ENCODE assay signal across 23 mouse cellular contexts in the genomic region with DNA sequence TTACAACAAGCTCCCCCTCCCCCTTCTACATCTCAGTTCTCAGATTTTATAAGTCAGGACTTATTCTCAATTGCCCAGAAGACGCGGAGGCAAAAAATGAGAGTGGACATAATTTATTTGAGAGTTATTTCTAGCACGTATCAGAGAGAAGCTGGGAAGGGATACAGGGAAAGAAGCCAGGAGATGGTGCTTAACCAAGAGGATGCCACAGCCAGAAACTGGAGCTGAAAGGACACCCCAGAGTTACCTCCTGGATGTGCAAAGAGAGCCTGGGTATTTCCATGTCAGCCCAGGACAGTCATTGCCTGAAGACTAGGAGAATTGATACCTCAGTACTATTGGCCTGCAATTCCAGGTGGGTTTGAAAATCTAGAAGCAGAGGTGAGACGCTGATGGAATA. TPM values are rescaled to one million over a fixed set of nuclear protein-coding genes. Genes with fewer than 3 reads are reported as not detected.
DNase-seq lines count a peak whose midpoint lies in the region; ATAC-seq and TF ChIP-seq lines count a peak whose summit lies in the region.
"Had no signal": no experiment of that assay in that cellular context is flagged by ENCODE, and none has a peak within 500 bp of the region (broad histone marks: within the 10 kb centered on the region; RNA-seq: fewer than 3 reads in every experiment).

No protein-coding gene starts in this region.

- ATAC-seq in forebrain, embryonic 15.5 days (replicated peaks), result no peak
- ATAC-seq in forebrain, embryonic 11.5 days (replicated peaks; ENCODE audit: low FRiP score), result no peak
- ATAC-seq in neural tube, embryonic 13.5 days (ENCODE audit: low read depth), result no peak
- ATAC-seq: midbrain, embryonic 16.5 days; Patski had no signal

- no peak for TF ChIP-seq CTCF in heart, adult 2 months (IDR thresholded peaks at IDR 0.05)

- no peaks in the 10 kb centered on the region for H3K36me3 ChIP-seq in forebrain, embryonic 15.5 days
- H3K36me3 ChIP-seq in forebrain, embryonic 11.5 days (ENCODE audit: control insufficient read depth, insufficient read depth, low read length), result no peaks in the 10 kb centered on the region
- no peaks in the 10 kb centered on the region for H3K36me3 ChIP-seq in heart, adult 2 months (ENCODE audit: control insufficient read depth, insufficient read depth, low read length)
- H3K36me3 ChIP-seq in neural tube, embryonic 13.5 days, result no peaks in the 10 kb centered on the region
- H3K36me3 ChIP-seq: heart, embryonic 12.5 days had no signal

- no peak for TF ChIP-seq EP300 in heart, adult 2 months (IDR thresholded peaks at IDR 0.05; ENCODE audit: insufficient read depth, low read depth, low read length)

- no peak overlapping the region for H3K9ac ChIP-seq in forebrain, embryonic 15.5 days (replicated peaks)
- no peak overlapping the region for H3K9ac ChIP-seq in forebrain, embryonic 11.5 days (ENCODE audit: low read length)
- H3K9ac ChIP-seq in heart, adult 2 months (ENCODE audit: low read depth, low read length), result no peak overlapping the region
- H3K9ac ChIP-seq in neural tube, embryonic 13.5 days, result no peak overlapping the region

- no peaks in the 10 kb centered on the region for H3K79me2 ChIP-seq in heart, adult 2 months (replicated peaks; ENCODE audit: control insufficient read depth, insufficient read depth, low read length)

- H3K27ac ChIP-seq in forebrain, embryonic 15.5 days (replicated peaks), result no peak overlapping the region
- no peak overlapping the region for H3K27ac ChIP-seq in forebrain, embryonic 11.5 days (ENCODE audit: low read depth, low read length)
- no peak overlapping the region for H3K27ac ChIP-seq in heart, adult 2 months
- H3K27ac ChIP-seq in neural tube, embryonic 13.5 days (replicated peaks), result no peak overlapping the region
- H3K27ac ChIP-seq: liver, embryonic 15.5 days; macrophage had no signal

- no peaks in the 10 kb centered on the region for H3K27me3 ChIP-seq in forebrain, embryonic 15.5 days
- H3K27me3 ChIP-seq in forebrain, embryonic 11.5 days (ENCODE audit: control insufficient read depth, insufficient read depth, low read length), result no peaks in the 10 kb centered on the region
- no peaks in the 10 kb centered on the region for H3K27me3 ChIP-seq in heart, adult 2 months (ENCODE audit: control insufficient read depth, insufficient read depth, low read length)
- 0 out of 2 replicates have a peak, but pooled peaks cover 5% of the 10 kb centered on the region for H3K27me3 ChIP-seq in neural tube, embryonic 13.5 days
- H3K27me3 ChIP-seq: heart, embryonic 12.5 days; liver, embryonic 15.5 days had no signal

- H3K4me3 ChIP-seq in forebrain, embryonic 15.5 days, result no peak overlapping the region
- no peak overlapping the region for H3K4me3 ChIP-seq in forebrain, embryonic 11.5 days (ENCODE audit: low read depth, low read length)
- H3K4me3 ChIP-seq in heart, adult 2 months, result no peak overlapping the region
- H3K4me3 ChIP-seq in neural tube, embryonic 13.5 days, result no peak overlapping the region

- H3K4me1 ChIP-seq in forebrain, embryonic 15.5 days, result peaks cover 14% of the 10 kb centered on the region
- peaks cover 6% of the 10 kb centered on the region; the same call in 1 of the 2 replicates for H3K4me1 ChIP-seq in forebrain, embryonic 11.5 days (replicated peaks; ENCODE audit: control insufficient read depth, insufficient read depth, low read length)
- peaks cover 2% of the 10 kb centered on the region for H3K4me1 ChIP-seq in heart, adult 2 months (ENCODE audit: control insufficient read depth, insufficient read depth, low read length)
- peaks cover 15% of the 10 kb centered on the region for H3K4me1 ChIP-seq in neural tube, embryonic 13.5 days (replicated peaks)

- no peaks in the 10 kb centered on the region for H3K9me3 ChIP-seq in forebrain, embryonic 15.5 days
- no peaks in the 10 kb centered on the region for H3K9me3 ChIP-seq in forebrain, embryonic 11.5 days (ENCODE audit: control insufficient read depth, low read length)
- H3K9me3 ChIP-seq in neural tube, embryonic 13.5 days, result no peaks in the 10 kb centered on the region
- H3K9me3 ChIP-seq: G1E; heart, embryonic 12.5 days; hindbrain, embryonic 10.5 days; limb, embryonic 10.5 days; liver, embryonic 15.5 days had no signal

- TF ChIP-seq POLR2A in heart, adult 2 months (IDR thresholded peaks at IDR 0.05; ENCODE audit: insufficient read depth, low read depth, low read length), result no peak

- intact Hi-C loops in heart, adult 2 months (cut with DNase I), result no loop called here

- H3K4me2 ChIP-seq in forebrain, embryonic 15.5 days (replicated peaks), result peak overlapping the region; percentile 80; the same call in 1 of the 2 replicates
- H3K4me2 ChIP-seq in forebrain, embryonic 11.5 days (ENCODE audit: low read depth, low read length, severe bottlenecking), result no peak overlapping the region
- peak overlapping the region; percentile 81; the same call in 1 of the 2 replicates for H3K4me2 ChIP-seq in neural tube, embryonic 13.5 days

- 77% methylated on average over 4 of the region's 4 CpGs for WGBS in forebrain, embryonic 15.5 days
- 82% methylated on average over 4 of the region's 4 CpGs for WGBS in forebrain, embryonic 11.5 days
- 81% methylated on average over 4 of the region's 4 CpGs for WGBS in heart, adult 2 months
- WGBS in neural tube, embryonic 13.5 days, result 85% methylated on average over 4 of the region's 4 CpGs

- DNase-seq in forebrain, embryonic 11.5 days (ENCODE audit: low spot score), result no peak
- peak; percentile 70 for DNase-seq in heart, adult 11 months
- no peak for DNase-seq in heart, adult 2 months
- DNase-seq in neural tube, embryonic 10.5 days (ENCODE audit: extremely low spot score, low spot score), result no peak
- DNase-seq in left cerebral cortex, adult 18-20 months (ENCODE audit: low spot score in 2 of 2), result no peak
- DNase-seq: adrenal gland, postnatal 36 days; B cell, adult 2 months; heart, postnatal 10 days; kidney, adult 11 months; kidney, postnatal 14 days; liver; right cerebral cortex, postnatal 25 days; thymus, postnatal 14 days had no signal

RNA-seq across cellular contexts. Expression of a gene that starts 1.6 kb away (rescaled TPM):
- polyA plus RNA-seq in forebrain, embryonic 15.5 days (2015; fragmentation: Nextera tagmentation; extraction: Ambion mirVana), result 36.4 and 37.0 TPM in 2 replicates
- 52.2 and 54.5 TPM in 2 replicates for polyA plus RNA-seq in forebrain, embryonic 11.5 days (2014; fragmentation: Nextera tagmentation; extraction: Ambion mirVana)
- total RNA-seq in heart, adult 2 months (2021), result 1 to 10 TPM; 5.0 to 6.2 TPM
- polyA plus RNA-seq in heart, adult 2 months (2012; rRNA removed), result 5.3 and 5.6 TPM in 2 replicates
- 32.8 and 34.6 TPM in 2 replicates for polyA plus RNA-seq in neural tube, embryonic 13.5 days (2015; fragmentation: Nextera tagmentation; extraction: Ambion mirVana)
- 10 to 100 TPM; 16.4 to 19.0 TPM for total RNA-seq in left cerebral cortex, adult 18-20 months (2021)

RNA-seq across cellular contexts. Expression of a gene that starts 51.8 kb away (rescaled TPM):
- 69.6 and 77.5 TPM in 2 replicates for polyA plus RNA-seq in forebrain, embryonic 15.5 days (2015; fragmentation: Nextera tagmentation; extraction: Ambion mirVana)
- polyA plus RNA-seq in forebrain, embryonic 11.5 days (2014; fragmentation: Nextera tagmentation; extraction: Ambion mirVana), result 83.8 and 88.7 TPM in 2 replicates
- total RNA-seq in heart, adult 2 months (2021), result 100 to 1,000 TPM in 1 of 2 experiments, 10 to 100 TPM in 1; 85.8 to 101 TPM
- polyA plus RNA-seq in heart, adult 2 months (2012; rRNA removed), result 70.1 and 94.1 TPM in 2 replicates
- 69.8 and 71.9 TPM in 2 replicates for polyA plus RNA-seq in neural tube, embryonic 13.5 days (2015; fragmentation: Nextera tagmentation; extraction: Ambion mirVana)
- total RNA-seq in left cerebral cortex, adult 18-20 months (2021), result 10 to 100 TPM; 53.7 to 54.9 TPM
